Mouse (Mus musculus) liver, embryonic 14.5 days (tissue): ENCODE measurements around the gene Rsbn1. TPM values are rescaled to one million over a fixed set of nuclear protein-coding genes. Genes with fewer than 3 reads are reported as not detected.

Source experiments
- ATAC-seq: fragments of 200-750 bp; cut with Nextera tagmentation; 2 replicates; pipeline ENCODE4 v1.8.0; 2017; ENCODE audit warnings: moderate number of reproducible peaks, mild to moderate bottlenecking, moderate library complexity; ENCODE audit not compliant: insufficient read depth
- DNase-seq, 3 experiments: peaks; one replicate each; pipeline ENCODE4 v3.0.0-alpha.2; 2012 to 2013; ENCODE audit warnings: low read depth in 3 of 3, low spot score in 3 of 3
- H3K27ac ChIP-seq: fragments of 300-500 bp; sonication (generic); 2 replicates; pipeline ENCODE4 v1.5.1; 2014; ENCODE audit warnings: moderate library complexity, mild to moderate bottlenecking, control low read depth, inconsistent platforms
- H3K27me3 ChIP-seq: fragments of 300-500 bp; sonication (generic); 2 replicates; pipeline ENCODE4 v1.6.1; 2014; ENCODE audit warnings: mild to moderate bottlenecking, low read length, moderate library complexity; ENCODE audit not compliant: control insufficient read depth, insufficient read depth
- H3K36me3 ChIP-seq: fragments of 300-500 bp; sonication (generic); replicated peaks from 2 replicates; pipeline ENCODE4 v1.6.1; 2014; ENCODE audit warnings: low read depth; ENCODE audit not compliant: control insufficient read depth, insufficient read depth
- H3K4me1 ChIP-seq, 2 experiments: fragments of 200-500 bp in 1 of 2; fragments of 300-500 bp in 1 of 2; sonication (generic) in 1 of 2; replicated peaks; 2 replicates each; pipeline ENCODE4 v1.6.1; 2012 to 2014; ENCODE audit warnings: antibody characterized with exemption in 1 of 2, inconsistent platforms in 1 of 2, low read length in 1 of 2; ENCODE audit not compliant: control insufficient read depth in 2 of 2, insufficient read depth in 2 of 2
- H3K4me2 ChIP-seq: fragments of 300-500 bp; sonication (generic); 2 replicates; pipeline ENCODE4 v1.6.1; 2014; ENCODE audit warnings: low read depth, mild to moderate bottlenecking, control low read depth, moderate library complexity
- H3K4me3 ChIP-seq, 2 experiments: fragments of 200-500 bp in 1 of 2; fragments of 300-500 bp in 1 of 2; sonication (generic) in 1 of 2; 2 replicates each; pipeline ENCODE4 v1.5.1; 2012 to 2014; ENCODE audit warnings: low read depth in 2 of 2, low read length in 2 of 2, mild to moderate bottlenecking in 2 of 2, control low read depth in 1 of 2, inconsistent platforms in 1 of 2, moderate library complexity in 1 of 2; ENCODE audit not compliant: insufficient read depth in 1 of 2
- H3K9ac ChIP-seq: fragments of 300-500 bp; sonication (generic); replicated peaks from 2 replicates; pipeline ENCODE4 v1.6.1; 2014; ENCODE audit warnings: mild to moderate bottlenecking, control low read depth, moderate library complexity
- H3K9me3 ChIP-seq: fragments of 300-500 bp; sonication (generic); 2 replicates; pipeline ENCODE4 v1.6.1; 2016; ENCODE audit warnings: low read length, mixed read lengths; ENCODE audit not compliant: control insufficient read depth
- CTCF ChIP-seq: IDR thresholded peaks from 2 replicates; pipeline ENCODE4 v1.5.1; 2016; ENCODE audit warnings: antibody characterized with exemption, low read depth, control low read depth
- EP300 ChIP-seq: IDR thresholded peaks from 2 replicates; pipeline ENCODE4 v1.6.1; 2016; ENCODE audit warnings: antibody characterized with exemption, low read depth
- WGBS: fragments of 180-500 bp; shearing (Covaris S2); extraction: QIAGEN DNeasy Blood & Tissue Kit; methylation state at CpG from one replicate; pipeline ENCODE4 v1.1.7; 2014; ENCODE audit not compliant: insufficient replicate concordance; 5-methylcytosine and 5-hydroxymethylcytosine counted together
- polyA plus RNA-seq, 2 experiments: library from polyadenylated mRNA; depleted of rRNA in 1 of 2; stranded (reverse) in 1 of 2; unstranded in 1 of 2; fragments of >200 nt; fragmentation: Nextera tagmentation in 1 of 2; extraction: Ambion mirVana in 1 of 2; gene quantifications; 2 replicates each; pipeline versions ENCODE4 v1.2.1 to v1.2.3; 2012 to 2014

The Rsbn1 gene
- polyA plus RNA-seq, 2 experiments: 3.3 to 3.6 TPM

DNA sequence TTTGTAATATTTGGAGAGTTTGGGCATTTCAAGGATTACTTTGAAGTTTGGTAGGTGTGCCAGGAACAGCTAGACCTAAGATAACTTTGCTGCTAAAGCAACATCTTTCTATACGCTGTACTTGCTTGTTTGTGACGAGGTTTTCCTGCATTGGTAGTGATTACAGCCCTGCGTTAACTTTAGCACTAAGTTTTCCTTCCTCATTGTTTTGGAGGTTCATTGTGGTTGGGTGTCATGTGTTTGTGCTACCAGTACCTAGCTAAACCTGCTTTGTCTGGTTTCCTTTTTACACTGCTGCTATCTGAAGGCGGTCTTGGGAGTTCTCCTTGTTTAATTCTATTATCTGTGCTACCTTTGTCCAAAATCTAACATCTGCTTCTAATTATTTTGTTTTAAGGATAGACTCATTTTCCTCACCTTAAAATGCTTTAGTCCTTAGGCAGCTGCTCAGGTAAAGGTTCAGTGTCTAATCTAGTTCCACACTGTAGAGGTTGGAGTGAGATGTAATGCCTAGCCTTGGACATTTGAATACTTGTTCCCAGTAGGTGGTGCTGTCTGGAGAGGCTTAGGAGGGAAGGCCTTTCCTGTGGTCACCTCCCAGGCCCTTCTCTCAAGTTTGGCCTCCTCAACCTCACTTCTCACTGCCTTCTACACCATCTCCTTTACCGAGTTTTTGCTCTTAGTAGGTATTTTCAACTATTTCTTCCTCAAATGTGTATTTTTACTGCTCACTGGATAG, 96.2 kb downstream of the Rsbn1 start:
- Histone ChIP-seq H3K4me2 (no peak overlapping the region), H3K27ac (no peak overlapping the region), H3K9me3 (no peaks in the 10 kb centered on the region), H3K27me3 (no peaks in the 10 kb centered on the region), H3K4me1 (no peaks in the 10 kb centered on the region), H3K9ac (no peak overlapping the region), H3K36me3 (peaks cover 2% of the 10 kb centered on the region; the same call in 1 of the 2 replicates), H3K4me3 (no peak overlapping the region)
- ATAC-seq: no peak
- DNase-seq: no peak
- 69% methylated on average over 5 of the region's 5 CpGs for WGBS
- TF ChIP-seq EP300: no peak
- 0 out of 2 replicates have a peak, but pooled peaks have one; percentile 25 for TF ChIP-seq CTCF

DNA sequence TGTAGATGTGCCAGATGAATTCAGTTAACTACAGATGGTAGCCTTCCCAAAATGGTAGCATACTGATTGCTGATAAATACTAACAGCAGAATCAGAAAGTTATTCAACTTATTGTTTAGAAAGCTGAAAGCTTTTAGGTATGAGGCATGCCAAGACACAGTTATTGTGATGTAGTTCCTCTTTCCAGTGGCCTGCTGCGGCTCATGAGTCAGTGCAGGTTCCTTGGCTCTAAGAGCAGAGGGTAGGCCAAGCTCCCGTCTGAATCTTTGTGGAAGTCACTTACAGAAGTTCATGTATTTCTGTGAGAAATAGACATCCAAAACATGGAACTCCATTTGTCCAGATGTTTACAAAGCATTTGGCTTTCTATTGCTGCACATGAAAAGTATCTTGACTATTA, 98.1 kb downstream of the Rsbn1 start:
- TF ChIP-seq CTCF (no peak), EP300 (no peak)
- Histone ChIP-seq H3K9ac (no peak overlapping the region), H3K4me2 (no peak overlapping the region), H3K4me1 (no peaks in the 10 kb centered on the region), H3K27ac (no peak overlapping the region), H3K27me3 (no peaks in the 10 kb centered on the region), H3K4me3 (no peak overlapping the region), H3K36me3 (peaks cover 4% of the 10 kb centered on the region), H3K9me3 (no peaks in the 10 kb centered on the region)
- ATAC-seq: no peak
- 44% methylated on average over 2 of the region's 2 CpGs for WGBS
- no peak for DNase-seq

Other genes with a start within 250 kb of the Rsbn1 start
- gene Olfml3, start 176.1 kb upstream of the Rsbn1 start, polyA plus RNA-seq (2012; rRNA removed): 1.2 and 1.3 TPM in 2 replicates
- gene Olfml3, start 176.1 kb upstream of the Rsbn1 start, polyA plus RNA-seq (2014; fragmentation: Nextera tagmentation; extraction: Ambion mirVana): 1.7 and 2.0 TPM in 2 replicates
- not detected in 2 replicates for gene Gm10964, start 174.8 kb upstream of the Rsbn1 start, polyA plus RNA-seq (2012; rRNA removed)
- gene Gm10964, start 174.8 kb upstream of the Rsbn1 start, polyA plus RNA-seq (2014; fragmentation: Nextera tagmentation; extraction: Ambion mirVana): not detected in 2 replicates
- 22.4 and 22.7 TPM in 2 replicates for gene Hipk1, start 122.6 kb upstream of the Rsbn1 start, polyA plus RNA-seq (2012; rRNA removed)
- 17.1 and 18.9 TPM in 2 replicates for gene Hipk1, start 122.6 kb upstream of the Rsbn1 start, polyA plus RNA-seq (2014; fragmentation: Nextera tagmentation; extraction: Ambion mirVana)
- gene Dclre1b, start 104.7 kb upstream of the Rsbn1 start, polyA plus RNA-seq (2012; rRNA removed): 9.7 and 11.5 TPM in 2 replicates
- gene Dclre1b, start 104.7 kb upstream of the Rsbn1 start, polyA plus RNA-seq (2014; fragmentation: Nextera tagmentation; extraction: Ambion mirVana): 24.9 and 27.4 TPM in 2 replicates
- gene Ap4b1, start 104.6 kb upstream of the Rsbn1 start, polyA plus RNA-seq (2012; rRNA removed): 11.0 and 11.4 TPM in 2 replicates
- gene Ap4b1, start 104.6 kb upstream of the Rsbn1 start, polyA plus RNA-seq (2014; fragmentation: Nextera tagmentation; extraction: Ambion mirVana): 12.8 and 15.3 TPM in 2 replicates
- 0.48 and 1.6 TPM in 2 replicates for gene Gm43064, start 104.5 kb upstream of the Rsbn1 start, polyA plus RNA-seq (2012; rRNA removed)
- gene Gm43064, start 104.5 kb upstream of the Rsbn1 start, polyA plus RNA-seq (2014; fragmentation: Nextera tagmentation; extraction: Ambion mirVana): 0.10 and 0.34 TPM in 2 replicates
- gene Bcl2l15, start 81.5 kb upstream of the Rsbn1 start, polyA plus RNA-seq (2012; rRNA removed): 2.0 and 3.2 TPM in 2 replicates
- 1.5 and 1.7 TPM in 2 replicates for gene Bcl2l15, start 81.5 kb upstream of the Rsbn1 start, polyA plus RNA-seq (2014; fragmentation: Nextera tagmentation; extraction: Ambion mirVana)
- 0.77 and 1.5 TPM in 2 replicates for gene Ptpn22, start 54.3 kb upstream of the Rsbn1 start, polyA plus RNA-seq (2012; rRNA removed)
- gene Ptpn22, start 54.3 kb upstream of the Rsbn1 start, polyA plus RNA-seq (2014; fragmentation: Nextera tagmentation; extraction: Ambion mirVana): 1.3 and 1.4 TPM in 2 replicates
- 1.9 and 3.0 TPM in 2 replicates for gene Phtf1, start 54.0 kb downstream of the Rsbn1 start, polyA plus RNA-seq (2012; rRNA removed)
- gene Phtf1, start 54.0 kb downstream of the Rsbn1 start, polyA plus RNA-seq (2014; fragmentation: Nextera tagmentation; extraction: Ambion mirVana): 5.9 TPM in 2 replicates